Mouse (Mus musculus) thymus, postnatal 36 days (tissue): ENCODE data around the gene Slc7a11.
"Not testable (repeated sequence)": the region's sequence is repeated elsewhere in the genome, so short reads cannot be mapped to it uniquely, and the experiment has no call there.

Experiments used
- DNase-seq, 2 experiments: peaks; one replicate each; pipeline ENCODE4 v3.0.0; 2022; ENCODE audit warnings: mixed read lengths in 2 of 2

The Slc7a11 gene

DNA sequence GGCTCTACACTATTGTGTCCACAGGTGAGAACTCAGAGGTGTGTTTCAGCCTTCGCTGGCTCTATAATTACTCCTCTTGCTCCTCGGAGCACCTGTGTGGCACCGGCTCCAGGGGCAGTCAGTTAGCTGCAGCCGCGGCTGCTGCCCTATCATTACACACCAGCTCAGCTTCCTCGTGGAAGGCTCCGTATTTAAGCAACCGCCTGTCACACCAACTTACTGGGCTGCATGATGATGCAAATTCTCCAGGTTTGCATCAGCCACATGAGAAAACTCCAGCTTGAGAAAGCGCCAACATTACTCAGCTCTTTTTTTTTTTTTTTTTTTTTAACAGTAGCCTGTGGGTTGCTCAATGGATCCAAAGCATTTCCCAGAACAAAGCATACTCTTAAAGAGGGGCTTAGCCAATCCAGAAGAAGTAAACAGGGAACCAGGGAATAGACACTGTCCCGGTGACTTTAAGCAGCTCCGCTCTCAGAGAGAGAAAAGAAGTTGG is at the start of gene Slc7a11:
Slc7a11 (minus strand) TSS at position 194 of the 496 bp plus-strand sequence.
- DNase-seq = peak; percentile 71 to 78

DNA sequence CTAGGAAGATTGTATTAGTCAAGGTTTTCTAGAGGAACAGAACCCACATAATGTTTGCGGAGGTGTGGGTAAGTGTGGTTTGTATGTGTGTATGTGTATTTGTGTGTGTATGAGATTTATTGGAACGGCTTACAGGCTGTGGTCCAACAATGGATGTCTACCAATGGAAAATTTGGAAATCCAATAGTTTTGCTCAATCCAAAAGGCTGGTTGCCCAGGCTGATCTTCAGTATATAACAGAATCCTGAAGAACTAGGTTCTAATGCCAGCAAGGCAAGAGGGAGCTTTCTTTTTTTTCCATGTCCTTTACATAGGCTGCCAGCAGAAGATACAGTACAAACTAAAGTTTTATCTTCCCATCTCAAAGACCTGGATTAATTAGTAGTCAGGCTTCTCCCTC is 48.3 kb upstream of the Slc7a11 start:
- no peak for DNase-seq

DNA sequence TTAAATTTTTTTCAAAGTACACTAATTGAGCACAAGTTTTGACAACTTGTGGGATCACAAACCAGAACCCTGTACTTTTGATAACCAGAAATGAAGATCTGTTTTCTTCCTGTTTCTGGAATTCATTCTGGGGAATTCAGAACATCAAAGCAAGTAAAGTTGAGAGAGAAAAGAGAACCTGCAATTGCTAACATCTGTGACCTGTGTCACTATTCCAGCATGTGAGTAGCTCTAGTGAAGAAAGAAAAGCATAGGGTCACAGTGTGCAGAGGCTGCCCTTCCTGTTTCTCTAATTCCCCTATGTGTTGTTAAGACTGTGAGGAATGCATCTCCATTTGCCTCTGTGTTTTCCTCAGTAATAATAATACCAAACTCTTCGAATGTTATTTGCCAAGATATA is 40.7 kb upstream of the Slc7a11 start:
- no peak for DNase-seq

DNA sequence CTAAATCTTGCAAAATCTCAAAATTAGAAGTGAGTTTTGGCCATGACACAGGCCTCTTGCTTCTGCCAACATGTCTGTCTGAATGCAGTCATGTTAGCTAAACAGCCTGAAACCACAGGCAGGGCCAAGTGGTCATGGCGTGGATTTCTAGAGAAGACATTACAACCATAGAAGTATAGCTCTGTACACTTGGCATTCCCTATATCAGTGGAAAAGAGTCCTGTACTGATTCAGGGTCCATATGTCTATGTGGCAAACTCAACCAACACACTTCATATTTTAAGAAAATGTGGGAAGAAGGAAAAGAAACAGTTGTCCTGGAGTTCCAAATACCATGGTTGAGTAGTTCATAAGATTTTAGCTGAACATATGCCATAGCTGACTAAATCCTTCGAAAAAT is 18.8 kb upstream of the Slc7a11 start:
- no peak for DNase-seq

DNA sequence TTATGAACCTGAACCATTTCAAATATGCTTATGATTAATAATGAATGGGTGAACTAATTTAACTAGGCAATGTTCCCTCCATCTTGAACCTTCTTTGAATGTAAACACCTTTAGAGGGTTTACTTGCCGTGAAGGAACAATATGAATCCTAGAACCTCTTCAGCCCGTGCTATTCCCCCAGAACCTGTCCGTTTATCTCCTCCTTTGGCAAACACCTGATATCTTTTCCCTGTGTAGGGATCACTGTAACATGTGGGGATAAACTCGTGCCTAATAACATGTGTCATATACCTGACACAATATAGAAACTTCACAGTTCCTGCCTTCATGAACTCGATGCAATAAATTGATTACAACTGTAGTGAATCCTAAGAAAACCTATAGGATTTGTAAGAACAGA is 13.7 kb upstream of the Slc7a11 start:
- no peak for DNase-seq

DNA sequence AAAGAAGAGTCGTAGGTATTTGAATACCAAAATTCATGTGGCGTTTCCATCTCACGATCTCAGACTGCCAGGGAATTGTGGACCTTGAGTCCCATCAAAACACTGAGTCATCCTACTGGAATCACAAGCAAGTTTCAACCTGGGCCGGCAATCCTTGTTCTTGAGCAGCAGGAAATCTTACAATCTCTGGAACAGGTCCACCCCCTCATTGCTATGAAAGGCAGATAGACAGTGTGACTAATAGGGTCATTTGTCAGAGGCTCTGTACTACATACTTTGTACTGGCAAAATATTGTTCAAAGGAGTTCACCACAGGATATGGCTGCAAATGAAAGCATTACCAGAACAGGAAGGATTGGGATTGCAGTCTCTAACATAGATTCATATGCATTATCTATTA is 13.2 kb upstream of the Slc7a11 start:
- no peak for DNase-seq

DNA sequence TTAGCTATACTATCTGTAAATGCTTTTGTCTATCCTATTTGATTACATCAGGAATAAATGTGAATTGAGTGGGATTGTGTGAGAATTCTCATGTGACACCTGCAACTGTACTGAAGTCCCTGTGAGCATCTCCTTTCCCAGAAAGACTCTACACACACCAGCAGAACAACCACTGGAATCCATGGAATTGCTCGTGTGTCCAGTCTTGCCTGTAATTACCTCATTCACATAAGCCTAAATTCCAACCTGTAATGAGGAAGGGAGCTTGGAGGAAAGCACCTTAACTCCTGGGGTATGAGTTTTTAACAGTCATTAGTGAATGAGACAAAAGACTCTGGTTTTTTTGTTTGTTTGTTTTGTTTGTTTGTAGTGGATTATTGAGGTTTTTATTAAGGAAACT is 12.6 kb upstream of the Slc7a11 start:
- DNase-seq = no peak

DNA sequence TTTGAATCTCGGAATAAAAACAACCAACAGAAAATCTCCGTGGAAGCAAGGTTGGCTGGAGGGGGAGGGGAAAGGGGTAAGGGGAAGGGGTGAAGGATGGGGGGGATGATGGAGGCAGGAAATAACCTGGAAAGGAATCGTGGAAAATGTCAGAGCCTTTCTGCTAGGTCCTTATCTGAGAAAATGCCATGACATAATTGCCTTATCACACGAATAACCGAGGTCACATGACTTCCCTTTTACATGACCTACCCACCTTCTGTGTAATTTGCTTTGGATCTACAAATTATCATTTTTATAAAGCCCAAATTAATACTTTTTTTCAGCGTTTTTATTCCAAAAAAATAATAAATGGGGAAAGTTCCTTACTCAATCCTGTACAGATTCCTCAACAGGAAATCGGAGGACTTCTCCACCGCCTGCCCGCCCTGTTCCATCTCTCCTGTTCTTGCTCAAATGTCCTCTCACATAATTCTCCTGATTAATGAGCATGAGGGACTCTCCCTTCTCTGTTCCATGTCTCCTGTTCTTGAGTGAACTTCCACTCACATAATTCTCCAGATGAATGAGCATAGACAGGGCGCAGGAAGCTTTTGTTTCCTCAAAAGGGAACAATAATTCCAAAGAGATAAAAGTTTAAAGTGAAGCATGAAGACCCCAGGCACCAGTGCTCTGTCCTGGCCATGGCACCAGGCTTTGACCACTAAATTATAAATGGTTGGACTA is 1.8 kb upstream of the Slc7a11 start:
- DNase-seq = no peak

DNA sequence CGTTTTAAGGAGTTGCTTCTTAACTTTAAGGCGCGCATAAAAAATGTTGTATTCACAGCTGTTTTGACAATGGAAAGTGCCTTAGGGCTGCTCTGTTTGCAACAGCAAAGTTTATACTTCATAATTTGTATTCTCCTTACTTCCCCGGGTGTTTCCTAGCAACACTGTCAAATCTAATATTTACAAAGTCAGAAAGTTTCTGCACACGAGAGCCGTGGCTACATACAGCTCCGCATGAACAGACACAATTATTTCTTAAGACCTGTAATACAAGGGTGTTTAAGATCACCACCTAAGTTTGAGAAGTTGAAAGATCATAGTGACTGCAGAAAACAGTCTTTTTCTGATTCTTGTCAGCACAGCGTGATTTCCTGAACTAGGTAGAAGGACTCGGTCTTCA is 528 bp upstream of the Slc7a11 start:
- DNase-seq = peak in 1 of 2 experiments; percentile 15

DNA sequence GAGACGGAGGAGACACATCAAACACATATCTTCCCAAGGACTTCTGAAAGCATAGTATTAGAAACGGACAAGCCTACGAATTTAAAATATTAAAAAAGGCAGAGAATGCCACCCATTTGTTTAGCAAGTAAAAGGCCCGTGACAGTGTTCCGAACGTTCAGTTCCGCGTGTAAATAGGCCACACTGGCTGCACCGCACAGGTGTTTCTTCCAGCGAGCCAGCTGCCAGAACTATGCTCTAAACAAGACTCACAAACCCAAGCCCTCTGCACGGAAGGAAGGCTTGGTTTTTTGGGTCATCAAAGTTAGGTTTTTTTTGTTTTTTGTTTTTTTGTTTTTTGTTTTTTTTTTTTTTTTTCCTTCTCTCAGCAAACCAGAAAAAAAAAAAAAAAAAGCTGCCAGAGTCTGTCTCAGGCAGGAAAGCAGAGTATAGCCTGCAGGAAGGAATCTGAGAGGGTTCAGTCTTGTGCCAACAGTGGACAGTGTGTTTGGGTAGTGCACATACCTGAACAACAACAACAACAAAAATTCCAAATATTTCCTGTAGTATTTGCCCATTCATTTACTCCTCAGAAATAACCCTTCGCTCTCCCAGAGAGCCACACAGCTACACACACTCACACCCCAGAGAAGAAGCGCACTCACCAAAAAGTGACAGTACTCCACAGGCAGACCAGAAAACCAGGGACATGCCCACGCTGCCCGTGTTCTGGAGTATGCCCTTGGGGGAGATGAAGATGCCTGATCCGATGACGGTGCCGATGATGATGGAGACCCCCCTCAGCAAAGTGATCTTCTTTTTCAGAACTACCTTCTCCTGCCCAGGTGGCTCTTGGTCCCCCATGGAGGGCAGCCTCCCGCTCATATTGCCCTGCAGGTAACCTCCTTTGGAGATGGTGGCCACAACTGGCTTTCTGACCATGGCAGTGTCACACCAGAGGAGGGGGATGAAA is 797 bp downstream of the Slc7a11 start:
- DNase-seq = peak; percentile 70 to 87

DNA sequence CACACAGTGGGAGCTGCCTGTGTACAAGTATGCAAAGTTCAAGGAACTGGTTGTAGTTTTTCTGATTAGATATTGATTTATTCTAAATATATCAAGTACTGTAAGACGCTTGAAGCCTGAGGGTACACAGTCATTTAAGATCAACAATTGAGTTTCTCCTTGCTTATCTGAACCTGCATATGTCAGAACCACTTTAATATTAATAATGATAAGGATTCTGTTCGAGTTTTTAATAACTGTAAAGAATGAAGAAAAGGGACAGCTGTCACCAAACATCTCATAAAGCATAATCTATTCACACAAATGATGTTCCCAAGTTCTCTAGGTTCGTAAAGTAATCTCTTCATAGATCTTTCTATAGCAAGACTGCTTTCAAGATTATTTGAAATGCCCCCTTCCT is 2.1 kb downstream of the Slc7a11 start:
- DNase-seq = no peak

DNA sequence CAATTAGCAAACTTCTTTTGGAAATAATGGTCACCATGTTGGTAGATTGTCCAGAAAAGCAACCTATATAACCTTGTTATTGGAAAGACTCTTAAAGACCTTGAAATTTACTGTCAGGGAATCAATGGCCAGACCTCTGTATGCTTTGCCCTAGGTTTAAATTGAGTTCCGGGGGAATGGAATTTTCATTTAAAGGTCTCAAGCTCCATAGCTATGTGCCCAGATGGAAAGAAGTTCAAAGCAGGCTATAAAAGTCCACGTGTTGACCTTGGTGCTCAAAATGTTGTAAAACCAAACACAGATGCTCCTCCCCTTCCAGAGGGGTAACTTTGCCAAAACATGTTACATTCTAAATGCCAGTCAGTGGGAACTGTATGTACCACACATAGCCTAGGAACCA is 3.0 kb downstream of the Slc7a11 start:
- DNase-seq = no peak

DNA sequence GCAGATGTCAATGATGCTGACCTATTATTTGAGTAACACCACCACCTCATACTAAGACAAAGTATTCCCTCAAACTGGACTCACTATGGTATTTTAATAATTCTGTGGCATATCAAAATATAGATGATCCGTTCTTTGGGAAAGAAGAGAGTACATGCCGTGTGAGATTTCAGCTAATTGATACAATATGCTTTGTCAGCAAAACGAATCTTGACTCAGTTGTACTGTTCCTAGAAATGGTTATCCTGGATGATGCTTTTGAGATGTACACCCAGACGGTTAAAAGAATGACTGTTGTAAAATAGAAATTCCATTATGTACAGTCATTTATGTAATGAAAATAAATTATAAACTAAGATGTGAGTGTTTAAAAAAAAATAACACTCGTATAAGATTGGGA is 4.0 kb downstream of the Slc7a11 start:
- DNase-seq = no peak

DNA sequence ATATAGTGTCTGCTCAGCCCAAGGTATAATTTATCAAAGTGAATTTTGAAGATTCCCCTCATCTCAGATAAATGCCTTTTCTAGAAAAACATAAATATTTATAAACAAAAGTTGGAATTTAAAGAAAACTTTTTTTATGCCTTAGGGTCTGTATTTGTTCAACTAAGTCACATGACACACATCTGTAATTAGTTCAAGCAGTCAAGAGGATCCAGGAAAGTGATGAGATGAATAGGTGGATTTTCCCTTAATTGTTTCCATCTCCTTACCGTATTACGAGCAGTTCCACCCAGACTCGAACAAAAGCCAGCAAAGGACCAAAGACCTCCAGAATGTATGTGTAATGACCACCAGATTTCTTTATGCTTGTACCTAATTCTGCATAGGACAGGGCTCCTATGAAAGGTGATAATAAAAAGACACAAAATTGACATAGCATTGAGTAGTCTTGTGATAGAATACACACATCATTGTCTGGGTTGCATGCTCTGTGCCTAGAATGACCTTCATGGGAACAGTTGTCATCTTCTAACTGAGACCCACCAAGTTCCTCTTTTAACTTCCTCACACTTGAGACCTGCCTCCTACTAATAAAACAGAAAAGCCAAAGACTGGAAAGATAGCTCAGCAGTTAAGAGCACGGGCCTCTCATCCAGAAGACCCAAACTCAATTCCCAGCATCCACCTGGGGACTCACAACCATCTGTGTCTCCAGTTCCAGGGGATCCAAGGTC is 4.7 kb downstream of the Slc7a11 start:
- DNase-seq = peak in 1 of 2 experiments; percentile 9

DNA sequence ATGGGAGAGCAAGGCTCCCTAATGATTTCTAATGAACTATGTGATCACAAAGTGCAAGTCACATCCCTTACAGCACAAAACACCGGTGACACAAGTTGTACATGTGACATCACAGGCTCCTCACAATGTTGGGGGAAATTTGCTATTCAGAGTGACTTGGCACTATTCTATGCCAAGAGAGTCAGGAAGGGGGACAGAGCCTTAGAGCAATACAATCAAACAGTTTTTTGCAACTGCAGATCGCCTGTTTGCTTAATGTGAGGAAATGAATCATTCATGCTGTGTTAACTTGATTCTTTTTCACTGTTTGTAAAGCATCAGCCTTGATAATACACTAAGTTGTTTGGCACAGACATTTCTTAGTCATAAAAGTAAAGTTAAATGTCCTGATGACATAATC is 5.3 kb downstream of the Slc7a11 start:
- not testable (repeated sequence) for DNase-seq

DNA sequence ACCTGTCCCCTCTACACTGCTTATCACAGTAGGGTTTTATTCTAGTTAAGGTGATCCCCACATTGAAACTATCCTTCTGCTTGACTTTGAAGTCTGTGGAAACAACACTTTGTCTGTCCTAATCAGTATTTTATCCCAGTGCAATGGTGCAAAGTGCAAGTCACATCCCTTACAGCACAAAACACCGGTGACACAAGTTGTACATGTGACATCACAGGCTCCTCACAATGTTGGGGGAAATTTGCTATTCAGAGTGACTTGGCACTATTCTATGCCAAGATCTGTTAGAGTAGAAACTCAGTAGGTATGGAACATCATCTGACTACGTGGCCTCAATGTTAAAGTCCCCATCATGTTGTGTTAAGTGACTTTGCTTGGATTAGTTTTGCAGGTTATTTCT is 7.0 kb downstream of the Slc7a11 start:
- not testable (repeated sequence) for DNase-seq

DNA sequence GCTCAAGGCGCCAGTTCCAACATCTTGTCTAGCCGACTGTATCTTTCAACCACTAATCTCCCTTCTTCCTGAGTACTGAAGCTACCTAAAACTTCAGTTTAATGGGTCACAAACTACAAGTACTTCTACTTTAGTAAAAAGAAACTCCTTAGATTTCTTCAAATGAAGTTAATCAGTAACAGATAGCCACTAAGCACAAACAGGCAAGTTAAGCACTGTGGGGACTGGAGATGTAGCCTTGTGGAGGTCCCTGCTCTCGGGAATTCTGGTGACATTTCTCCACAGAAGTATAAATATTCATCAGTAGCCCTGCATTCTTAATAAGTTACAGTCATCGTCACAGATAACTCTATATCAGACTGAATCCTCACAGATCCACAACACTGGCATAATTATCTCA is 9.6 kb downstream of the Slc7a11 start:
- no peak for DNase-seq

DNA sequence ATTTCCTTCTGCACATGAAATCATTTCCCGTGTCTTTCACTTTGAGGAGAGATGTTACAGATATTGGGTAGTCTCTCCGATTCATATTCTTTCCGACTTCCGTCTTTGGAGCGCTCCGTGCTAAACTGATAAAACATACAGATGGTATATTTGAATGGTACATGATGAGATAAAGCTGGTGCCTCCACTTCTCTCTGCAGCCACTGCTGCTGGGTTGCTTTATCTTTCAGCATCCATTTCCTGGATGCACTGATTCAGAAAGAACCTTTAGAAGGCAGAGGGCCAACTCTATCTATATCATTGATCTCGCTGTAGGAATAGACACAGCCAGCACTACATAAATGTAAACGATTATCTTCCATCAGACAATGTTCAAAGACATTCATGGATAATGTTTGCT is 12.6 kb downstream of the Slc7a11 start:
- DNase-seq = no peak

DNA sequence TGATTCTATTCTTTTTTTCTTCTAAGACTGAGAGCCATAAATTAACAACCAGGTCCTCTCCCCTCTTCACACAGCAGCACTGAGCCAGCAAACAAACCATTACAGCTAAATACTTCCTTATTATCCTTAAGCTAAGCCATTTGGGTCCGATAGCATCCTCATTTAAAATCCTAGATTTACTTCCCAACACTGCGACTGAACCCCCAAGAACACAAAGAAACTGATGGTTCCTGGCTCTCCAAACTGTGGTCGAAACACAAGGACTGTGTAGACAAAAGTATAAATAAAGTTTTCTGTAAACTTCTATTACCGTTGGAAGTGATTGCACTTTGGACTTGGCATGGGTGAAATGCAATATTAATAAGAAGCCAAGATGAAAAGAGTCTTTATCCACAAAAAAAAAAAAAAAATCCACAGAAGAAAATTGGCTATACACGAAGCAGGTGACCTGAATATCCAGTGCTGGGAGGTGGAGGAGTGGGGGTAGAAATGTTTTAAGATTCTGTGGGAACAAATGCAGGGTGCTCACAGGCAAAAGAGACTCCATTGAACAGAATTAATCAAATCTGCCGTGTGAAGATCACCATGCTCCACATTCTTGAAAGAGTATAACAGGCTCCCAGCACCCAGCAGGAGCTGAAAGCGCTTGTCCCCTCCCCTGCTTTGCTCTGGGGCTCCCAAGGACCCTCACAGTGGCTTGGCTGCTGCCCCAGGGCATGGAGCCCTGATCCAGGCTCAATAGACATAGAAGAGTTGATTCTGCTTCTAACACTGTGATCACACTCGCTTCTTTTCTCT is 21.7 kb downstream of the Slc7a11 start:
- no peak for DNase-seq

DNA sequence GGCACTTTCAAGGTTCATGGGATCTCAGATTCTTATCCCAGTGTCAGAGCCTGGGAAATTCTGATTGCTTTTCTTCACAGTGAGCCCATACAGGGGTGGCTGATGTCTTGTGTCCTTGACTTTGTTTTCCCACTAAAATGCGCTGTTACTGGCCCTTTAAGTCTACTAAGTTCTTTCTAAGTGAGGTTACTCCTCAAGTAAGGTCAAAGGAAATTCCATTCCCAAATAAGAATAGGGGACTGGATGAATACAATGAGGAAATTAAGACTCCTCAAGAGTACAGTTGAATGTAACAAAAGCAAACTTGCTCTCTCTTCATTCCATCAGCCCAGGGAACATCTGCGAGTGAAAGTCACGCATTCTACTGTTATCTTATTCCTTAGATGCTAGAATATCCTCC is 24.3 kb downstream of the Slc7a11 start:
- DNase-seq = no peak

DNA sequence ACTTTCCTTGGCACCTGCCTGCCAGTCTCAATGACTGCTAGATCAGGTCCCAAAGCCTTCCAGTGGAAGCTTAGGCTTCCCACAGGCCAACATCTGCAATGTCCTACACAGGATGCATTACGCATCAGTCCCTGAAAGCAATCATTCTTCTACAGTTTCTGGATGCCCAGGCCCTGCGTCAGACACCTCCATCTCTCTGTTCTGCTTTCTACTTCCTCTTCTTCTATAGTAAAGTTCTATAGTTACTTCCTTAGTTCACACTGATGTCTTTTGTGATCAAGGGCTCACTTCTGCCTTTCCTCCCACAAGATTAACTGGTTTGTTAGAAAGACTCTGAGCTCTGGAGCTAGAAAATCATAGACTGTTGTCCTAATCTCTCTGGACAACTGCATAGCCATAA is 36.6 kb downstream of the Slc7a11 start:
- DNase-seq = no peak

DNA sequence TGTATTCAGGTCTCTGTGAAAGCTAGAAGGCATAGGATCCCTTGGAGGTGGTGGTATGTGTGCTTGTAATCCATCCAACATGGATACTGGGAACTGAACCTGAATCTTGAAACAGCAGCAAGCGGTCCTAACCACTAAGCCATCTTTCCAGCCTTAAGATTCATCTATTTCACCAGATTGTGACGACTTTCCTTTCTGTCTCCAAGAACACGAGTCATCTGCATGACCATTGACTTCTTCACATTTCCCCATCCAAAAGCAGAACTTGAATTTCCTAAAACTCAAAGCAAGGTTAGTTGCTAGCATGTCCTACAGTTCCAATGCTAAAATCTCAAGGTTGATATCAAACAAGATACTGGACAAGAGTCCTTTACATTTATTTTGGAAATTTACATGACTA is 37.5 kb downstream of the Slc7a11 start:
- DNase-seq = no peak
